Mouse (Mus musculus): ENCODE measurements around the gene Ninl. TPM values are rescaled to one million over a fixed set of nuclear protein-coding genes. Genes with fewer than 3 reads are reported as not detected.

Gene Ninl
- polyA plus RNA-seq, 1 experiment = 4.5 TPM

DNA sequence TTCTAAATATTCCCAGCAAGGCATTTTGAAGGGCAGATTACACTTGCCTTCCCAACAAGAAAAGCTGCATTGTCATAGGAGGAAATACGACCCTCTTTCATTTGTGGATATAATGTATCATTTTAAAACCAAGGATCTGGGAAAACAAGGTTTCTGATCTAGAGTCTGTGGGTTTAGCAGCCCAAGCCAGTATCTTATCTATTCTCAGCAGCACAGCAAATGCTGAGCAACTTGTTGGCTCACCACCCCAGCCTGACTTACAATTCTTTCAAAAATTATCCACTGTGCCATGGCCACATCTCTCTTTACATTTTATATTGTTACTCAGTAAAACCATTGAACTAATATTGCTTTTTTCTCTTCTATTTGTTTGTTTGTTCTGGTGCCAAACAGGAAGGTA is 27.9 kb downstream of the Ninl start:
- no peak overlapping the region for H3ac ChIP-seq (ENCODE audit: control insufficient read depth, insufficient read length, low read depth)

GRCm38 (mm10) chr2:151009515-151010085 is 29.6 kb downstream of the Ninl start:
- H3K79me2 ChIP-seq (ENCODE audit: control insufficient read depth, insufficient read depth) = peaks cover 44% of the 10 kb centered on the region
- no peak overlapping the region for H3K4me3 ChIP-seq (ENCODE audit: insufficient read depth, poor library complexity, severe bottlenecking)
- H3K79me3 ChIP-seq (ENCODE audit: low read depth) = peaks cover 20% of the 10 kb centered on the region
- no peaks in the 10 kb centered on the region for H3K27me3 ChIP-seq (ENCODE audit: control insufficient read depth, insufficient read depth, insufficient read length)
- H3K36me3 ChIP-seq (ENCODE audit: control insufficient read depth, insufficient read depth) = no peaks in the 10 kb centered on the region
- H3ac ChIP-seq (ENCODE audit: control insufficient read depth, insufficient read length, low read depth) = no peak overlapping the region
- TF ChIP-seq CEBPB (IDR thresholded peaks at IDR 0.05; ENCODE audit: low read depth) (no peak), MYOG (IDR thresholded peaks at IDR 0.05; ENCODE audit: control insufficient read depth, extremely low read depth, insufficient read length) (no peak), USF1 (IDR thresholded peaks at IDR 0.05; ENCODE audit: low read depth) (no peak), FOSL1 (IDR thresholded peaks at IDR 0.05; ENCODE audit: insufficient read depth, low read length, poor library complexity, severe bottlenecking) (no peak), CTCF (IDR thresholded peaks at IDR 0.05; ENCODE audit: control insufficient read depth, insufficient read depth, insufficient read length) (no peak), MYOD1 (IDR thresholded peaks at IDR 0.05; ENCODE audit: control insufficient read depth, insufficient read length, low read depth) (no peak), MAX (IDR thresholded peaks at IDR 0.05) (no peak)

More for the DNA sequence above, 27.9 kb downstream of the Ninl start:
- TF ChIP-seq MYOD1 (IDR thresholded peaks at IDR 0.05; ENCODE audit: control insufficient read depth, insufficient read length, low read depth) = no peak
- no peak for TF ChIP-seq MYOG (IDR thresholded peaks at IDR 0.05; ENCODE audit: control insufficient read depth, extremely low read depth, insufficient read length)
- TF ChIP-seq CTCF (IDR thresholded peaks at IDR 0.05; ENCODE audit: control insufficient read depth, insufficient read depth, insufficient read length) = no peak
- no peak for TF ChIP-seq MAX (IDR thresholded peaks at IDR 0.05)
- TF ChIP-seq CEBPB (IDR thresholded peaks at IDR 0.05; ENCODE audit: low read depth) = no peak
- no peak for TF ChIP-seq USF1 (IDR thresholded peaks at IDR 0.05; ENCODE audit: low read depth)
- TF ChIP-seq FOSL1 (IDR thresholded peaks at IDR 0.05; ENCODE audit: insufficient read depth, low read length, poor library complexity, severe bottlenecking) = no peak
- H3K79me2 ChIP-seq (ENCODE audit: control insufficient read depth, insufficient read depth) = peaks cover 27% of the 10 kb centered on the region
- no peaks in the 10 kb centered on the region for H3K27me3 ChIP-seq (ENCODE audit: control insufficient read depth, insufficient read depth, insufficient read length)
- no peak overlapping the region for H3K4me3 ChIP-seq (ENCODE audit: insufficient read depth, poor library complexity, severe bottlenecking)
- H3K36me3 ChIP-seq (ENCODE audit: control insufficient read depth, insufficient read depth) = no peaks in the 10 kb centered on the region
- H3K79me3 ChIP-seq (ENCODE audit: low read depth) = peaks cover 9% of the 10 kb centered on the region

GRCm38 (mm10) chr2:151008939-151009509 is 30.2 kb downstream of the Ninl start:
- TF ChIP-seq MAX (IDR thresholded peaks at IDR 0.05) = no peak
- H3K79me3 ChIP-seq (ENCODE audit: low read depth) = peaks cover 20% of the 10 kb centered on the region
- H3K79me2 ChIP-seq (ENCODE audit: control insufficient read depth, insufficient read depth) = peaks cover 50% of the 10 kb centered on the region
- H3K4me3 ChIP-seq (ENCODE audit: insufficient read depth, poor library complexity, severe bottlenecking) = peak overlapping the region; percentile 67
- no peaks in the 10 kb centered on the region for H3K36me3 ChIP-seq (ENCODE audit: control insufficient read depth, insufficient read depth)
- peak overlapping the region; percentile 92 for H3ac ChIP-seq (ENCODE audit: control insufficient read depth, insufficient read length, low read depth)
- H3K27me3 ChIP-seq (ENCODE audit: control insufficient read depth, insufficient read depth, insufficient read length) = no peaks in the 10 kb centered on the region

- Histone ChIP-seq H3K36me3 (ENCODE audit: control insufficient read depth, insufficient read depth) (no peaks in the 10 kb centered on the region), H3ac (ENCODE audit: control insufficient read depth, insufficient read length, low read depth) (peak overlapping the region; percentile 92), H3K27me3 (ENCODE audit: control insufficient read depth, insufficient read depth, insufficient read length) (no peaks in the 10 kb centered on the region), H3K79me2 (ENCODE audit: control insufficient read depth, insufficient read depth) (peaks cover 54% of the 10 kb centered on the region), H3K79me3 (ENCODE audit: low read depth) (peaks cover 22% of the 10 kb centered on the region), H3K4me3 (ENCODE audit: insufficient read depth, poor library complexity, severe bottlenecking) (peak overlapping the region; percentile 67)
- TF ChIP-seq MYOG (IDR thresholded peaks at IDR 0.05; ENCODE audit: control insufficient read depth, extremely low read depth, insufficient read length) = no peak
- no peak for TF ChIP-seq MAX (IDR thresholded peaks at IDR 0.05)
- no peak for TF ChIP-seq MYOD1 (IDR thresholded peaks at IDR 0.05; ENCODE audit: control insufficient read depth, insufficient read length, low read depth)
- no peak for TF ChIP-seq CEBPB (IDR thresholded peaks at IDR 0.05; ENCODE audit: low read depth)
- TF ChIP-seq FOSL1 (IDR thresholded peaks at IDR 0.05; ENCODE audit: insufficient read depth, low read length, poor library complexity, severe bottlenecking) = no peak
- TF ChIP-seq USF1 (IDR thresholded peaks at IDR 0.05; ENCODE audit: low read depth) = no peak
- TF ChIP-seq CTCF (IDR thresholded peaks at IDR 0.05; ENCODE audit: control insufficient read depth, insufficient read depth, insufficient read length) = no peak
These were observed 30.7 kb downstream of the Ninl start for GRCm38 (mm10) chr2:151008517-151008932.

DNA sequence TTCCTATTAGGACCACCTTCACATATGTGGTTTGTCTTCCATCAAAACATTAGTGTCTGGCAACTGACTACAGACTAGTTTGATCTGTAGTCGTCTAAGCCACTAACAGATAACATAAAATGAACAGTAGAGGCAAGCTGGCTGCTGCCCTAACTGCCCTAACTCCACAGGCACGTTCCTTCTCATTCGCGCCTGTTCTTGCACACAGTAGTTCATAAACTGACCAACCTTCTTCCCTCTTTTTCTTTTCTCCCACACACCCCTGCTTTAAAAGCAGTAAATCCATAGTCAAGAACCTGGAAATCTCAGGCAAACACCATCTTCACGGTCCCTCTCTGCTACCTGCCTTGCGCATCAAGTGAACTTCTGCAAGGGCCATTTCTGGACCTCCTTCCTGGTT is 31.2 kb downstream of the Ninl start:
- Histone ChIP-seq H3K79me2 (ENCODE audit: control insufficient read depth, insufficient read depth) (peaks cover 59% of the 10 kb centered on the region), H3ac (ENCODE audit: control insufficient read depth, insufficient read length, low read depth) (no peak overlapping the region), H3K36me3 (ENCODE audit: control insufficient read depth, insufficient read depth) (no peaks in the 10 kb centered on the region), H3K27me3 (ENCODE audit: control insufficient read depth, insufficient read depth, insufficient read length) (no peaks in the 10 kb centered on the region), H3K79me3 (ENCODE audit: low read depth) (peaks cover 24% of the 10 kb centered on the region), H3K4me3 (ENCODE audit: insufficient read depth, poor library complexity, severe bottlenecking) (no peak overlapping the region)
- TF ChIP-seq MYOG (IDR thresholded peaks at IDR 0.05; ENCODE audit: control insufficient read depth, extremely low read depth, insufficient read length) (no peak), MYOD1 (IDR thresholded peaks at IDR 0.05; ENCODE audit: control insufficient read depth, insufficient read length, low read depth) (no peak), USF1 (IDR thresholded peaks at IDR 0.05; ENCODE audit: low read depth) (no peak), CEBPB (IDR thresholded peaks at IDR 0.05; ENCODE audit: low read depth) (no peak), CTCF (IDR thresholded peaks at IDR 0.05; ENCODE audit: control insufficient read depth, insufficient read depth, insufficient read length) (no peak), FOSL1 (IDR thresholded peaks at IDR 0.05; ENCODE audit: insufficient read depth, low read length, poor library complexity, severe bottlenecking) (no peak), MAX (IDR thresholded peaks at IDR 0.05) (no peak)
